Mouse (Mus musculus) brain, embryonic 14.5 days (tissue): ENCODE measurements around the gene 1600012H06Rik. TPM values are rescaled to one million over a fixed set of nuclear protein-coding genes. Genes with fewer than 3 reads are reported as not detected.
A peak's percentile ranks its signal among the peaks of the same experiment; 100 is the strongest.
"Not testable (repeated sequence)": the region's sequence is repeated elsewhere in the genome, so short reads cannot be mapped to it uniquely, and the experiment has no call there.

Source experiments
- DNase-seq: peaks from one replicate; pipeline ENCODE4 v3.0.0-alpha.2; 2011; ENCODE audit warnings: low read depth
- CTCF ChIP-seq: fragments of 200-500 bp; IDR thresholded peaks from 2 replicates; pipeline ENCODE4 v1.5.1; 2012; ENCODE audit warnings: inconsistent platforms, mild to moderate bottlenecking, moderate library complexity, borderline replicate concordance; ENCODE audit not compliant: insufficient read depth, insufficient read length; ENCODE audit errors: extremely low read depth
- POLR2A ChIP-seq: fragments of 200-500 bp; IDR thresholded peaks from 2 replicates; pipeline ENCODE4 v1.6.1; 2012; ENCODE audit warnings: mild to moderate bottlenecking, inconsistent platforms, borderline replicate concordance; ENCODE audit not compliant: poor library complexity, insufficient read depth, insufficient read length, severe bottlenecking; ENCODE audit errors: extremely low read depth
- polyA plus RNA-seq: library from polyadenylated mRNA; depleted of rRNA; stranded (reverse); fragments of >200 nt; gene quantifications from 2 replicates; pipeline ENCODE4 v1.2.3, GENCODE M21; 2012; rRNA removed

Gene 1600012H06Rik
- 18.7 and 22.3 TPM in 2 replicates for polyA plus RNA-seq

- DNase-seq = peak; percentile 99
- no peak for TF ChIP-seq CTCF
- TF ChIP-seq POLR2A = no peak; the same call in 1 of the 2 replicates
Measured at GRCm38 (mm10) chr17:14943009-14943728, at the start of gene 1600012H06Rik, which contains the start of gene Wdr27. TSS of gene 1600012H06Rik (plus strand) at chr17:14943184. TSS of gene Wdr27 (minus strand) at chr17:14943158.

GRCm38 (mm10) chr17:14895058-14895457 lies 47.9 kb upstream of the 1600012H06Rik start:
- DNase-seq = not testable (repeated sequence)

GRCm38 (mm10) chr17:14898972-14899371 lies 44.0 kb upstream of the 1600012H06Rik start:
- DNase-seq = no peak
- TF ChIP-seq POLR2A (no peak), CTCF (no peak)

DNA sequence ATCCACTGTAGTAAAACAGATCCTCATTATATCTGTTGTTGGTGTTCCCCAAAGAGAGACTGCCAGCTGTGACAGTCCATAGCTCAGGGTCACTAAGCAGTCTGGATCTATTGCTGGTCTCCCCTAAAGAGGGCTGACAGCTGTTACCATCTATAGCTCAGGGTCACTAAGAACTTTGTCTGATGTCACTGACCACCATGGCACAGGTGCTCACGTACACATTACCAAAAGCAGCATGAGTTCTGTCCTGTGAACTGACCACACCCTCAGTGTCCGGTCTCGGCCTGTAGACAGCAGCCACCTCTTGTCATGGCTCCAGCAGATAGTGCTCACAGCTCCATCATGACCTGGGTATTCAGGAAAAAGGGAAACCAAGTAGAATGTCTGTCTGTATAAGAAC lies 39.8 kb upstream of the 1600012H06Rik start:
- no peak for TF ChIP-seq POLR2A
- no peak for TF ChIP-seq CTCF
- DNase-seq = no peak

- TF ChIP-seq POLR2A = no peak
- no peak for TF ChIP-seq CTCF
- DNase-seq = no peak
Measured at GRCm38 (mm10) chr17:14904206-14904605, 38.8 kb upstream of the 1600012H06Rik start.

DNA sequence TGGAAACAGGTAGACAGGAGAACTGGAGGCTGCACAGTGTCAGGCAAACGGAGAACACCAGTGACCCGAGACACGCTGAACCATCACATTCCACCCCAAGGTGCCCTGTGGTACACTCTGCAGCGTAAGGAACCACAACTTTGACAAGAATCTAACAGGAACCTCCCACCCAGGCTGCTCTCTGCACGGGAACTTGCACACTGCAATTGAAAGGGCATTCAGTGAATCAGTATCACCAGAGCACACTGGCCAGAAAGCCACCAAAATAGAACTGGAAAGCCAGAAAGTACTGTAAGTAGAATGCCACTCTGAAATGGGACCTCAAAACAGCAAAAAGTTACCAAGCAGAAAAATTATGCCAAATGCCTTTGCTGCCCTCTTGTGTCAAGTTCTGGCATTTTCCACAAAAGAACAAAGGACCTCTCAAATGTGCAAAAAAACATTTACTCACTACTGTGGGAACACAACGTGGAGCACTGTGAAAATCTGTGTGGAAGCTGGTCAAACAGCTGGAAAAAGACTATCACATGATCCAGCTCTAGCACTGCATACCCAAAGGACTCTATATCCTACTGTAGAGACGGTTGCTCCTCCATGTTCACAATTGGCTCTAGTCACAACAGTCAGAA lies 38.2 kb upstream of the 1600012H06Rik start:
- DNase-seq = peak; percentile 86
- TF ChIP-seq POLR2A = no peak
- TF ChIP-seq CTCF = peak; percentile 72; the same call in 1 of the 2 replicates

DNA sequence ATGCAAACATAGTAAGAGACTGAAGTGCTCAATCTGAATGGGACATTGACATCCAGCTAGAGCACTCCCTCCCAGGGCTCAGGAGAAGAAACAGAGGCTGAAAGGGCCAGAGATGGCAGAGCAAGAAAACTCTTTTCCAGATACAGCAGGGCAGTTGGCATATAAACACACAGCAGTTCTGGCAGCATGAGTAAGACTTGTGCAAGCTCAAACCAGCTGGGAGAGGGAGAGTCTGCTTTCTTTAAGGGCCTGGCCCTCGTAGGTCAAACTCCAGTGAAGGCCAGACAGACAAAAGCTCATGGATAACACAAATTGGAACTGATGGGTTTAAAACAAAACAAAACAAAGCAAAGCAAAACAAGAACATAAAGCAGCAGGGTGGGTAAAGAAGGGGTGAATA lies 36.4 kb upstream of the 1600012H06Rik start:
- no peak for DNase-seq
- no peak for TF ChIP-seq POLR2A
- TF ChIP-seq CTCF = no peak

DNA sequence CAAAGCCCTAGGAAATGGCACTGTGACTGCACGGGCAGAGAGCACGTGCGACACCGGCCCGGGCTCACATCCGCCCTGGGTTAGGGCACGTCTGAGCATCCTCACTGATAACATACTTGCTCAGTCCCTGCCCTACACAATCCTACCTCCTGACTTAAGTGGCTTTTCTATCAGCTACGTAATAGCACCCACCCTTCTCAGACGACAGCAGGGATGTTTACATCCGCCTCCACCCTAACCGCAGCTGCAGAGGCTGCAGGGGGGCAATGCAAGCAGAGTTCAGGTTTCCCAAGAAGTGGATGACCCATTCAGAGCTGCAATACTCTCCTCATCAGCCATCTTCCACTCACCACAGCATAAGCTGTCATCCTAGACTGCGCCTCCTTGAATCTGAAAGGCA lies 35.8 kb upstream of the 1600012H06Rik start:
- DNase-seq = no peak
- TF ChIP-seq CTCF = no peak
- no peak for TF ChIP-seq POLR2A

GRCm38 (mm10) chr17:14909331-14909730 lies 33.7 kb upstream of the 1600012H06Rik start:
- DNase-seq = no peak
- TF ChIP-seq CTCF = no peak
- no peak for TF ChIP-seq POLR2A

DNA sequence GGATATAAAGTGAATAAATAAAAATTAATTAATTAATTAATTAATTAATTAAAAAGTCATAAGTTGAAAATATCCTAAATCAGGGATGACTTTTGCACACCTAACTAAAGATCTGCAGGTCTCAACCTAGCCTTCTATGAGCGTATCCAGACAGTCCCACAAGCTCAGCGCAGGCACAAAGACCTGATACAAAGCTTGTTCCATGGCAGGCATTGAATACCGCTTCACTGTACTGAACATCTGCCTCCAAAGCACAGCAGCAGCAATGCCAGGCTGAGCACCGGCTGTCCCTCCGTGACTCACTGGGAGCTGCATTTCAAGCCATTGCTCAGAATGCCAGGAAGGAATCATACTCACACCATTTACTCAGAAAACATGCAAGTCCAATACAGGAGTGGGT lies 32.2 kb upstream of the 1600012H06Rik start:
- no peak for DNase-seq
- no peak for TF ChIP-seq POLR2A
- TF ChIP-seq CTCF = no peak

- TF ChIP-seq CTCF = peak; percentile 35; the same call in 1 of the 2 replicates
- no peak for TF ChIP-seq POLR2A
- DNase-seq = no peak
Measured at GRCm38 (mm10) chr17:14912420-14912819, 30.6 kb upstream of the 1600012H06Rik start.

- DNase-seq = no peak
- TF ChIP-seq CTCF (no peak), POLR2A (no peak)
Measured at GRCm38 (mm10) chr17:14912981-14913380, 30.0 kb upstream of the 1600012H06Rik start.

DNA sequence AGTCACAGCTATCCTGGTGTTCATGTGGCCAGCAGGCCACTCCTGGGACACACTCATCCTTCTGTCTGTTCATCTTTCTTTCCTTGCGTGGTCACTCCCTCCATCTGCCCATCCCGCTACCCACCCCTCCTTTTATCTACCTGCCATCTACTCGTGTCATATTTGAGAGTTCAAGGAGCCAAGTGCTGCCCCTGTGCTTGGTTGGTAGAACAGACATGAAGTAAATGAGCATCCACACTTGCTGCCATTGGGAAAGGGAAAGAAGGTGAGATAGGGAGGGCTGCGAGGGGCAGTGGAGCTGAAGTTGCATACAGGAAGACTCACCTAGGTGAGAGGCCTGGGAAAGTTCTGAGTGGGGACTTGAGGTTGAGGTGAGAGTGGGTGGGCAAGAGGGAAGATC lies 28.6 kb upstream of the 1600012H06Rik start:
- no peak for DNase-seq
- TF ChIP-seq POLR2A (no peak), CTCF (no peak)
